Mouse (Mus musculus): Measurements from ENCODE around the gene Mrpl17. TPM values are rescaled to one million over a fixed set of nuclear protein-coding genes. Genes with fewer than 3 reads are reported as not detected.

Mrpl17 gene
- total RNA-seq, 2 experiments from 2014 or later = 97.3 to 101 TPM

Other genes with a start within 250 kb of the Mrpl17 start
- gene Apbb1, start 229.4 kb downstream of the Mrpl17 start, total RNA-seq (2021) = 100 to 1,000 TPM; 469 to 485 TPM
- under 1 TPM; 0.40 to 0.82 TPM for gene Hpx, start 211.0 kb downstream of the Mrpl17 start, total RNA-seq (2021)
- 100 to 1,000 TPM; 150 to 157 TPM for gene Trim3, start 177.5 kb downstream of the Mrpl17 start, total RNA-seq (2021)
- 10 to 100 TPM; 67.4 to 67.5 TPM for gene Timm10b, start 171.0 kb downstream of the Mrpl17 start, total RNA-seq (2021)
- 10 to 100 TPM; 93.3 to 94.4 TPM for gene Arfip2, start 170.7 kb downstream of the Mrpl17 start, total RNA-seq (2021)
- gene Gm45799, start 170.5 kb downstream of the Mrpl17 start, total RNA-seq (2021) = 10 to 100 TPM in 1 of 2 experiments, 1 to 10 TPM in 1; 8.6 to 11.5 TPM
- 1 to 10 TPM; 5.2 to 6.1 TPM for gene Dnhd1, start 160.3 kb downstream of the Mrpl17 start, total RNA-seq (2021)
- gene Ilk, start 74.5 kb downstream of the Mrpl17 start, total RNA-seq (2021) = 10 to 100 TPM; 68.9 to 74.6 TPM
- gene Rrp8, start 73.7 kb downstream of the Mrpl17 start, total RNA-seq (2021) = 10 to 100 TPM in 1 of 2 experiments, 1 to 10 TPM in 1; 9.3 to 12.9 TPM
- 100 to 1,000 TPM; 107 to 110 TPM for gene Taf10, start 66.7 kb downstream of the Mrpl17 start, total RNA-seq (2021)
- 10 to 100 TPM; 57.5 to 62.7 TPM for gene Tpp1, start 58.9 kb downstream of the Mrpl17 start, total RNA-seq (2021)
- gene Dchs1, start 23.4 kb downstream of the Mrpl17 start, total RNA-seq (2021) = 1 to 10 TPM; 6.7 to 7.8 TPM
- gene Gm4070, start 142.9 kb upstream of the Mrpl17 start, total RNA-seq (2021) = 1 to 10 TPM in 1 of 2 experiments, not detected in 1; 1.0 TPM

Measured in left cerebral cortex, adult 18-20 months (tissue).